Mouse (Mus musculus): ENCODE measurements around the gene Apol6.

- TF ChIP-seq CTCF (IDR thresholded peaks at IDR 0.05) = no peak
- TF ChIP-seq EP300 (IDR thresholded peaks at IDR 0.05) = no peak
Observed at GRCm38 (mm10) chr15:77035643-77036042, 8.9 kb upstream of the Apol6 start.
